Mouse (Mus musculus) CH12F3 (cell line): ENCODE measurements around the gene Masp2.

Experiments
- in situ Hi-C: fragments of 300-500 bp; cut with MboI; formaldehyde crosslinking; loops from 2 replicates; pipeline ENCODE4 v1.14.3; 2020; ENCODE audit warnings: low sequenced_read_pairs

The Masp2 gene

GRCm38 (mm10) chr4:148598826-148599225, 3.5 kb upstream of the Masp2 start:
- in situ Hi-C loops: no loop called here

GRCm38 (mm10) chr4:148600316-148600715, 2.0 kb upstream of the Masp2 start:
- in situ Hi-C loops: loop anchor here (25.0 kb wide), 1 partner anchor 438 kb away; the partner anchor contains the start of genes Fbxo2, Fbxo44 and Fbxo6

- in situ Hi-C loops: loop anchor here (25.0 kb wide), 1 partner anchor 440 kb away; the partner anchor contains the start of genes Fbxo2, Fbxo44 and Fbxo6
Observed at GRCm38 (mm10) chr4:148601871-148602270, 483 bp upstream of the Masp2 start.

GRCm38 (mm10) chr4:148603376-148604139, 1.2 kb downstream of the Masp2 start:
- in situ Hi-C loops: loop anchor here (25.0 kb wide), 1 partner anchor 441 kb away; the partner anchor contains the start of genes Fbxo2, Fbxo44 and Fbxo6

GRCm38 (mm10) chr4:148604141-148604540, 1.8 kb downstream of the Masp2 start:
- in situ Hi-C loops: loop anchor here (25.0 kb wide), 1 partner anchor 442 kb away; the partner anchor contains the start of genes Fbxo2, Fbxo44 and Fbxo6

- in situ Hi-C loops: loop anchor here (25.0 kb wide), 1 partner anchor 442 kb away; the partner anchor contains the start of genes Fbxo2, Fbxo44 and Fbxo6
Observed at GRCm38 (mm10) chr4:148604541-148605165, 2.3 kb downstream of the Masp2 start.

GRCm38 (mm10) chr4:148607758-148608157, 5.4 kb downstream of the Masp2 start:
- in situ Hi-C loops: loop anchor here (25.0 kb wide), 1 partner anchor 445 kb away; the partner anchor contains the start of genes Fbxo2, Fbxo44 and Fbxo6

- in situ Hi-C loops: loop anchor here (25.0 kb wide), 1 partner anchor 448 kb away; the partner anchor contains the start of genes Fbxo2, Fbxo44 and Fbxo6
Observed at GRCm38 (mm10) chr4:148609805-148610204, 7.5 kb downstream of the Masp2 start.

- in situ Hi-C loops: loop anchor here (25.0 kb wide), 1 partner anchor 448 kb away; the partner anchor contains the start of genes Fbxo2, Fbxo44 and Fbxo6
Observed at GRCm38 (mm10) chr4:148610631-148611364, 8.4 kb downstream of the Masp2 start.

- in situ Hi-C loops: loop anchor here (25.0 kb wide), 1 partner anchor 450 kb away; the partner anchor contains the start of genes Fbxo2, Fbxo44 and Fbxo6
Observed at GRCm38 (mm10) chr4:148612557-148612956, 10.2 kb downstream of the Masp2 start.

GRCm38 (mm10) chr4:148613738-148614137, 11.4 kb downstream of the Masp2 start:
- in situ Hi-C loops: loop anchor here (25.0 kb wide), 1 partner anchor 451 kb away; the partner anchor contains the start of genes Fbxo2, Fbxo44 and Fbxo6

- in situ Hi-C loops: loop anchor here (25.0 kb wide), 1 partner anchor 458 kb away; the partner anchor contains the start of genes Fbxo2, Fbxo44 and Fbxo6
Observed at GRCm38 (mm10) chr4:148619805-148620204, 17.5 kb downstream of the Masp2 start.

GRCm38 (mm10) chr4:148620718-148621117, 18.4 kb downstream of the Masp2 start:
- in situ Hi-C loops: loop anchor here (25.0 kb wide), 1 partner anchor 458 kb away; the partner anchor contains the start of genes Fbxo2, Fbxo44 and Fbxo6

GRCm38 (mm10) chr4:148622485-148622884, 20.1 kb downstream of the Masp2 start:
- in situ Hi-C loops: loop anchor here (25.0 kb wide), 1 partner anchor 460 kb away; the partner anchor contains the start of genes Fbxo2, Fbxo44 and Fbxo6

- in situ Hi-C loops: loop anchor here (25.0 kb wide), 1 partner anchor 461 kb away; the partner anchor contains the start of genes Fbxo2, Fbxo44 and Fbxo6
Observed at GRCm38 (mm10) chr4:148623609-148624008, 21.3 kb downstream of the Masp2 start.

GRCm38 (mm10) chr4:148625010-148625409, 22.7 kb downstream of the Masp2 start:
- in situ Hi-C loops: no loop called here

- in situ Hi-C loops: no loop called here
Observed at GRCm38 (mm10) chr4:148625756-148626622, 23.6 kb downstream of the Masp2 start.

- in situ Hi-C loops: no loop called here
Observed at GRCm38 (mm10) chr4:148626623-148627185, 24.4 kb downstream of the Masp2 start, which contains the start of gene Tardbp. Gene Tardbp, minus strand, starts transcription at chr4:148627019.

- in situ Hi-C loops: no loop called here
Observed at GRCm38 (mm10) chr4:148627246-148627645, 24.9 kb downstream of the Masp2 start.
